Mouse (Mus musculus) forebrain, embryonic 14.5 days (tissue): ENCODE results near the gene Psmd3. TPM values are rescaled to one million over a fixed set of nuclear protein-coding genes. Genes with fewer than 3 reads are reported as not detected.
"Not testable (repeated sequence)": the region's sequence is repeated elsewhere in the genome, so short reads cannot be mapped to it uniquely, and the experiment has no call there.

ENCODE experiments used
- ATAC-seq: fragments of 200-750 bp; cut with Nextera tagmentation; 2 replicates; pipeline ENCODE4 v1.8.0; 2017; ENCODE audit warnings: mild to moderate bottlenecking, moderate library complexity
- DNase-seq: peaks from one replicate; pipeline ENCODE4 v3.0.0-alpha.2; 2015; ENCODE audit warnings: low spot score
- H3K27ac ChIP-seq: fragments of 300-500 bp; sonication (generic); 2 replicates; pipeline ENCODE4 v1.5.1; 2014; ENCODE audit warnings: low read depth, mild to moderate bottlenecking, control low read depth, low read length, moderate library complexity
- H3K27me3 ChIP-seq: fragments of 300-500 bp; sonication (generic); replicated peaks from 2 replicates; pipeline ENCODE4 v1.6.1; 2014; ENCODE audit warnings: low read length, control low read depth, mixed read lengths; ENCODE audit not compliant: control insufficient read depth, insufficient read depth
- H3K36me3 ChIP-seq: fragments of 300-500 bp; sonication (generic); 2 replicates; pipeline ENCODE4 v1.6.1; 2014; ENCODE audit warnings: low read length, control low read depth; ENCODE audit not compliant: control insufficient read depth, insufficient read depth
- H3K4me1 ChIP-seq: fragments of 300-500 bp; sonication (generic); 2 replicates; pipeline ENCODE4 v1.6.1; 2014; ENCODE audit warnings: antibody characterized with exemption, low read length, control low read depth; ENCODE audit not compliant: control insufficient read depth, insufficient read depth
- H3K4me2 ChIP-seq: fragments of 300-500 bp; sonication (generic); 2 replicates; pipeline ENCODE4 v1.6.1; 2014; ENCODE audit warnings: mild to moderate bottlenecking, control low read depth, low read length
- H3K4me3 ChIP-seq: fragments of 300-500 bp; sonication (generic); 2 replicates; pipeline ENCODE4 v1.5.1; 2014; ENCODE audit warnings: low read depth, low read length, control low read depth
- H3K9ac ChIP-seq: fragments of 300-500 bp; sonication (generic); 2 replicates; pipeline ENCODE4 v1.6.1; 2014; ENCODE audit warnings: mild to moderate bottlenecking, low read length, control low read depth, moderate library complexity
- H3K9me3 ChIP-seq: fragments of 300-500 bp; sonication (generic); replicated peaks from 2 replicates; pipeline ENCODE4 v1.6.1; 2016; ENCODE audit warnings: low read length, control low read depth, mixed read lengths; ENCODE audit not compliant: control insufficient read depth
- WGBS: fragments of 180-500 bp; shearing (Covaris S2); extraction: QIAGEN DNeasy Blood & Tissue Kit; methylation state at CpG from one replicate; pipeline ENCODE4 v1.1.7; 2014; 5-methylcytosine and 5-hydroxymethylcytosine counted together
- polyA plus RNA-seq: library from polyadenylated mRNA; unstranded; fragments of >200 nt; fragmentation: Nextera tagmentation; extraction: Ambion mirVana; gene quantifications from 2 replicates; pipeline ENCODE4 v1.2.1, GENCODE M21; 2014

The Psmd3 gene
- polyA plus RNA-seq, 1 experiment from 2014 or later = 121 TPM

- no peak overlapping the region for H3K4me3 ChIP-seq
- H3K27me3 ChIP-seq = no peaks in the 10 kb centered on the region
- H3K9ac ChIP-seq = no peak overlapping the region
- ATAC-seq (no peak), DNase-seq (no peak)
- H3K4me1 ChIP-seq = peaks cover 8% of the 10 kb centered on the region
- H3K9me3 ChIP-seq = no peaks in the 10 kb centered on the region; the same call in 1 of the 2 replicates
- H3K36me3 ChIP-seq = no peaks in the 10 kb centered on the region
- H3K4me2 ChIP-seq = no peak overlapping the region
- 72% methylated on average over 3 of the region's 3 CpGs for WGBS
- no peak overlapping the region for H3K27ac ChIP-seq
These were observed 51.7 kb downstream of the Psmd3 start for GRCm38 (mm10) chr11:98734020-98734419.

DNA sequence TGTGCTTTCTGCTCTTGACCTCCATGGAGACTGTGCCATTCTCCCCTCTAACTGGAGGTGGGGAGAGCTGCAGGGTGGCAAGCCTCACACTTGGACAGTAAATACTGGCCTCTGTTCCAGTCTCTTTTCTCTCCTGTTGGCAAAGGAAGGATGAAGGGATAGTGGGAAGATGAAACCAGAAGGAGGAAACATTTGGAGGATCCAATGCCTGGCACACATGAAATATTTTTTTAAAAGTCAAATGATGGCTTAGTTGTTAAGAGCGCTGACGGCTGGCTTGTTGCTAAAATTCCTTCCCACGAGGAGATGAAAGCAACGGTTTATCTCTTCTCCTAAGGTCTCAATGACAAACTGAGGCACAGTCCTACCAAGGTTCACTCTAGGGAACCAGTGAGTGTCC lies 52.8 kb downstream of the Psmd3 start:
- no peaks in the 10 kb centered on the region; the same call in 1 of the 2 replicates for H3K9me3 ChIP-seq
- peaks cover 16% of the 10 kb centered on the region for H3K4me1 ChIP-seq
- 93% methylated on average over 4 of the region's 4 CpGs for WGBS
- H3K27me3 ChIP-seq = no peaks in the 10 kb centered on the region
- H3K27ac ChIP-seq = no peak overlapping the region
- no peak overlapping the region for H3K4me3 ChIP-seq
- no peak overlapping the region for H3K4me2 ChIP-seq
- no peak for DNase-seq
- no peaks in the 10 kb centered on the region for H3K36me3 ChIP-seq
- no peak for ATAC-seq
- no peak overlapping the region for H3K9ac ChIP-seq

DNA sequence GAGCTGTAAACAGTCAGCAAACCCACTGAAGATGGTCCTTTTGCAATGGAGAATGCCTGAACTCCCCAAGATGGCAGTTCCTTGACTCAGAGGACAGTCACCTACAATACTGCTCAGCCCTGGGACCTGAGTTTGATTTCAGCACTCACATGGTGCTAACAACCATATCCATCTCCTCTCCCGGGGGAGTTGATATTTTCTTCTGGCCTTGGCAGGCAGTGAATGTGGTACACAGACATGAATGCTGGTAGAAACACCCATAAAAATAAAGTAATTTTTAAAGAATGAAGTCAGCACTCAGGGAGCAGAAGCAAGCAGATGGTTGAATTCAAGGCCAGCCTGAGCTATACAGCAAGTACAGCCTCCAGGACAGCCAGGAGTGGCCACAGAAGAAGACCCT lies 53.8 kb downstream of the Psmd3 start:
- H3K9me3 ChIP-seq = no peaks in the 10 kb centered on the region; the same call in 1 of the 2 replicates
- no peak overlapping the region for H3K27ac ChIP-seq
- H3K4me3 ChIP-seq = no peak overlapping the region
- H3K9ac ChIP-seq = no peak overlapping the region
- WGBS = 83% methylated on average over 1 of the region's 1 CpGs
- no peak for DNase-seq
- no peaks in the 10 kb centered on the region for H3K36me3 ChIP-seq
- H3K4me2 ChIP-seq = no peak overlapping the region
- no peak for ATAC-seq
- H3K4me1 ChIP-seq = peaks cover 22% of the 10 kb centered on the region
- no peaks in the 10 kb centered on the region for H3K27me3 ChIP-seq

GRCm38 (mm10) chr11:98737220-98737619 lies 54.9 kb downstream of the Psmd3 start:
- H3K36me3 ChIP-seq, H3K4me2 ChIP-seq, H3K4me3 ChIP-seq, H3K27ac ChIP-seq, DNase-seq, H3K9ac ChIP-seq, ATAC-seq, H3K27me3 ChIP-seq, H3K9me3 ChIP-seq: not testable (repeated sequence)
- WGBS = 97% methylated on average over 2 of the region's 2 CpGs
- H3K4me1 ChIP-seq = peaks cover 23% of the 10 kb centered on the region

- 23% methylated on average over 4 of the region's 4 CpGs for WGBS
- ATAC-seq = peak; percentile 24; the same call in 1 of the 2 replicates
- DNase-seq = peak; percentile 85
- H3K27ac ChIP-seq = peak overlapping the region; percentile 87
- H3K4me1 ChIP-seq = peaks cover 28% of the 10 kb centered on the region
- H3K9ac ChIP-seq = peak overlapping the region; percentile 29; the same call in 1 of the 2 replicates
- no peaks in the 10 kb centered on the region for H3K27me3 ChIP-seq
- H3K4me2 ChIP-seq = peak overlapping the region; percentile 21; the same call in 1 of the 2 replicates
- H3K36me3 ChIP-seq = no peaks in the 10 kb centered on the region
- H3K9me3 ChIP-seq = no peaks in the 10 kb centered on the region; the same call in 1 of the 2 replicates
- no peak overlapping the region for H3K4me3 ChIP-seq
These were observed 56.1 kb downstream of the Psmd3 start for GRCm38 (mm10) chr11:98738428-98738911.

DNA sequence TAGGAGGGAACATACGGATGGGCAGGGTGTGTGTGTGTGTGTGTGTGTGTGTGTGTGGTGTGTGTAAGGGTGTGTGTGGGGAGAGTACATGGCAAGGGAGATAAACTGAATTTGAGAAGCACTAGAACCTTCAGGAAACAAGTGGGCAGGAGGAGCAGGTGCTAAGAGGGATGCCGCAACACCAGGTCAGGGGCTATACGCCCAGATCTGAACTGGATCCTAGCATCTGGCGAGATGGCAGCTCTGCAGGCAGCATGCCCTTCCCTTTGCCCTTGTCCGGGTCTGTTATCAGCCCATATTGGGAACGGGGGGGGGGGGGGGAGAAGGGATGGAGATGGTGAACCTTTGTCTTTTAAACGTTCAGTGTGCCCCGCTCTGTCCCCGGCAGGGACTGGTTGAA lies 56.6 kb downstream of the Psmd3 start:
- H3K9me3 ChIP-seq = no peaks in the 10 kb centered on the region; the same call in 1 of the 2 replicates
- WGBS = 68% methylated on average over 9 of the region's 9 CpGs
- peaks cover 33% of the 10 kb centered on the region for H3K4me1 ChIP-seq
- peak overlapping the region; percentile 87 for H3K27ac ChIP-seq
- no peak for DNase-seq
- ATAC-seq = no peak
- peak overlapping the region; percentile 21; the same call in 1 of the 2 replicates for H3K4me2 ChIP-seq
- H3K9ac ChIP-seq = peak overlapping the region; percentile 29; the same call in 1 of the 2 replicates
- no peaks in the 10 kb centered on the region for H3K36me3 ChIP-seq
- no peak overlapping the region for H3K4me3 ChIP-seq
- no peaks in the 10 kb centered on the region for H3K27me3 ChIP-seq

DNA sequence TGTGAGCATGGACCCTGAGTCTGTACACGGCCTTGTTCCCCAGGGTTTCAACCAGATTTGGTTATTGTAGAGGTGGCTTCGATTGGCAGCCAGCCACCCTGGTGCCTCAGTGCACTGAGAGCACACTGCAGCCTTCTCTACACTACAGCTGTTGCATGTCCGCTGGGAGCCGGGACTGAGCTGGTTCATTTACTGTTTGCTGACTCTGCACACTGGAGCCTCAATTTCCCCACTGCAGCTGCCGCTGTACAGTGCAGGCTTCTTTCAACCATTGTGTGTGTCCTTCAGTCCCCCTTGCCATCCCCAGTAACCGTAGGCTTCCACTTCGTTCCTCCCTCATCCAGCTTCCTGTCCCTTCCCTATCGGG lies 57.7 kb downstream of the Psmd3 start:
- Histone ChIP-seq H3K4me1 (peaks cover 43% of the 10 kb centered on the region), H3K27me3 (no peaks in the 10 kb centered on the region), H3K9ac (peak overlapping the region; percentile 97), H3K4me3 (peak overlapping the region; percentile 90), H3K36me3 (no peaks in the 10 kb centered on the region), H3K4me2 (peak overlapping the region; percentile 84), H3K27ac (peak overlapping the region; percentile 98), H3K9me3 (no peaks in the 10 kb centered on the region)
- 5% methylated on average over 8 of the region's 8 CpGs for WGBS
- peak; percentile 64 for DNase-seq
- peak; percentile 14 for ATAC-seq

DNA sequence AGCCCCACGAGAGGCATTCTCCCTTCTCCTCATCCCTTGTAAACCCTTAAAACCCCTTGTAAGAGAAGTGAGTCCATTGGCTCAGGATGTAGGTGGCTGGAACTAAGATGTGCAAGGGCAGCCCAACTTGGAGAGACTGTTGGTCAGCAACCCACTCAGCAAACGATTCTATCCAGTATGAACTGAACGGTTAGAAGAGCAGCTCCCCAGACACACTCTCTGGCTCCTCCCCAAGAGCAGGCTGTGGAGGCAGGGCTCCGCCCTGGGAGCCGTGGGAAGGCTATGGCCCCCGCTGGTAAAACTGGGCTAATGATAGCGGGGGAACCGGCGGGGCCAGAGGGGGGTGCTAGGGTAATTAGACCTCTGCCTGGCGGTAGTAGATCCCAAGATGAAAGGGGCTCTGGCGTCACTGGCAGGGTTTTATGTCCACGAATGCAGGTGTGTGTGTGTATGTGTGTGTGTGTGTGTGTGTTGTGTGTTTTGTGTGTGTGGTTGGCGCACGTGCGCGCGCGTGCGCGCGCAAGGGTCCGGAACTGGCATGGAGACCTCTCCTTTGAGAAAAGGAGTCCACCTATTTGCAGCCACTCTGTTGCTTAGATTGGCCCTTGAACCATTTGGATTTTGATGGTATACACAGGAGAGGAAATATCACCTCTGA lies 58.2 kb downstream of the Psmd3 start, which contains the start of gene Thra:
TSS of gene Thra (plus strand) at position 246 of the 658 bp plus-strand sequence.
- ATAC-seq (peak; percentile 63), DNase-seq (peak; percentile 82)
- Histone ChIP-seq H3K4me2 (peak within 1 kb of the TSS; percentile 84), H3K4me3 (peak within 1 kb of the TSS; percentile 90), H3K9me3 (no peaks in the 10 kb centered on the region), H3K27ac (peak within 1 kb of the TSS; percentile 98), H3K4me1 (peaks cover 48% of the 10 kb centered on the region), H3K27me3 (no peaks in the 10 kb centered on the region), H3K9ac (peak within 1 kb of the TSS; percentile 97), H3K36me3 (no peaks in the 10 kb centered on the region)
- WGBS = 0% methylated on average over 22 of the region's 22 CpGs

DNA sequence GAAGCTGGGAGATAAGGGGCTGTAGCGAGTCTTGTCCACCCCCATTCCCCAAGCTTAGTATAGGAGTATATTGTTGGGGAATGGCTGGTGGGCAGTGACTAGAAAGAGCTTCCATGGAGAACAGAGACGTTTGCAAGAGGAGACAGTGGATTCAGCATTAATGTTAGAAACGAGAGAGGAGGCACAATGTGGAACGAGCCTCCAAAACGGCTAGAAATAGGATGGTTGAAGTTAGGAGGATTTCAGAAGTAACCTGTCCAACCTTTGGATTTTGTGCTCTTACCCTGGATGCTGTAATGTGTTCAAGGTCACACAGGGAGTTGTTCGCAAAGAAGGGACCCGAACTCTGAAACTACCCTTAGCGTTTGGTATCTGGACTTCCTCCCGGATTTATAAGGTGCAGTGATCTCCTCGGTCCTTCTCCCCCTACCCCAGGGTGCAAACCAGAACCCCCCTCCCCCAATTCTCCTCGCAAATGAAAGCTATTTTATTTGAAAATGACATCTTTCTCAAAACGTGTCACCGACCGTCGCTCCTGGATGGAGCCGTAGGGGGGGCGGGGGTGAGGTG lies 58.8 kb downstream of the Psmd3 start:
- Histone ChIP-seq H3K4me1 (peaks cover 55% of the 10 kb centered on the region), H3K9ac (peak overlapping the region; percentile 97)
- DNase-seq = peak; percentile 48

More for the DNA sequence above, 58.8 kb downstream of the Psmd3 start:
- ATAC-seq = peak; percentile 1; the same call in 1 of the 2 replicates
- no peaks in the 10 kb centered on the region for H3K36me3 ChIP-seq
- peak overlapping the region; percentile 98 for H3K27ac ChIP-seq
- H3K4me2 ChIP-seq = peak overlapping the region; percentile 84
- H3K4me3 ChIP-seq = peak overlapping the region; percentile 90
- H3K9me3 ChIP-seq = no peaks in the 10 kb centered on the region
- 1% methylated on average over 17 of the region's 17 CpGs for WGBS
- no peaks in the 10 kb centered on the region for H3K27me3 ChIP-seq
